Mouse (Mus musculus): ENCODE results near the gene Smim13. TPM values are rescaled to one million over a fixed set of nuclear protein-coding genes. Genes with fewer than 3 reads are reported as not detected.

Smim13 gene
- polyA plus RNA-seq, 1 experiment from 2014 or later = 24.9 TPM

DNA sequence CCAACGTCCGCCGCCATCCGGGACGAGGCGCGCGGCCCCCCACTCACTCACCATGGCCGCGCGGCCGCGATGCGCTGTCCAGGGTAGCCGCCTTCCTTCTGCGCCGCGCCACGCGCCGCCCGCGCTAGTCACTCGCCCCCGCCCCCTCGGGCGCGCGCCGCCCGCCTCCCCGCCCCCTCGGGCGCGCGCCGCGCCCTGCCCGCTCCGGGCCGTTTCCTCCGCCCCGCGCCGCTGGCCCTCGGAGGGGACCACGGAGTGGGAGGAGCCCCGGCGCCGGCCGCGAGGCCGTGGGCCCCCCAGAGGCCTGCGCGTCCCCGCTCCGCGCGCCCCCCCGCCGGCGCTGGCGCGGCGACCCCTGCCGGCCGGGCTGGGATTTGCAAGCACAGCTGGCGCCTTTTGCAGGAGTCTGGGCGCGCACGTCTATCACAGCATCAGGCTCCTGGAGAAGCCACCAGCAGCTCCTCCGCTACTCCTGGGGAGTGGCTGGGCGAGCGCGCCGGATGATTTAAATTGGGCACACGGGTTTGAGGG, 29.3 kb upstream of the Smim13 start, which contains the start of gene Elovl2:
Elovl2 (minus strand) TSS at position 102 of the 531 bp plus-strand sequence.
- no peaks in the 10 kb centered on the region for H3K36me3 ChIP-seq (replicated peaks)
- H3K4me1 ChIP-seq = peaks cover 12% of the 10 kb centered on the region
- H3K4me2 ChIP-seq = peak within 1 kb of the TSS; percentile 42
- H3K4me3 ChIP-seq = peak within 1 kb of the TSS; percentile 65
- H3K9ac ChIP-seq = peak within 1 kb of the TSS; percentile 68
- WGBS = 1% methylated on average over 51 of the region's 77 CpGs
- peak within 1 kb of the TSS; percentile 79 for H3K27ac ChIP-seq
- no peaks in the 10 kb centered on the region for H3K27me3 ChIP-seq (replicated peaks)
- peak; percentile 95 for ATAC-seq (replicated peaks)
- no peaks in the 10 kb centered on the region for H3K9me3 ChIP-seq

DNA sequence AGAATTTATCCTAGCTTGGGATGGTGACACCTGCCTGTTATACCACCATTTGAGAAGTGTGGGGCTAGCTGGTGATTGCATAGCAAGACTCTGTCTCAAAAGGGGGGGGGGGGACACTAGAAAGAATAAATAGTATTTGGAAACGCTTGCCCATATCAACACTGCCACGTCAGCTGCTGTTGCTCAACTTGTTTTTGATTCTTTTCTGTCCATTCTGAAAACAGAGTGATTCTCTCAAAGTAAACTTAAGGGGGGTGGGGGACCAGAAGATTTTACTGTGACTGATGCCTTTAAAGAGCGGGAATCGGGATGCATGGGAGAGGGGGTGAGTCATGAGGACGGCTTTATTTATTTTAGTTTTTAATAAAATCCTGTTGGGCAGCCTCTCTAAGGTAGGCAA, 23.1 kb upstream of the Smim13 start:
- H3K9ac ChIP-seq = no peak overlapping the region
- H3K9me3 ChIP-seq = no peaks in the 10 kb centered on the region
- 91% methylated on average over 5 of the region's 5 CpGs for WGBS
- H3K4me1 ChIP-seq = no peaks in the 10 kb centered on the region
- no peak for ATAC-seq (replicated peaks)
- H3K27ac ChIP-seq = no peak overlapping the region
- no peak overlapping the region for H3K4me3 ChIP-seq
- H3K27me3 ChIP-seq (replicated peaks) = no peaks in the 10 kb centered on the region
- no peaks in the 10 kb centered on the region for H3K36me3 ChIP-seq (replicated peaks)
- H3K4me2 ChIP-seq = no peak overlapping the region

DNA sequence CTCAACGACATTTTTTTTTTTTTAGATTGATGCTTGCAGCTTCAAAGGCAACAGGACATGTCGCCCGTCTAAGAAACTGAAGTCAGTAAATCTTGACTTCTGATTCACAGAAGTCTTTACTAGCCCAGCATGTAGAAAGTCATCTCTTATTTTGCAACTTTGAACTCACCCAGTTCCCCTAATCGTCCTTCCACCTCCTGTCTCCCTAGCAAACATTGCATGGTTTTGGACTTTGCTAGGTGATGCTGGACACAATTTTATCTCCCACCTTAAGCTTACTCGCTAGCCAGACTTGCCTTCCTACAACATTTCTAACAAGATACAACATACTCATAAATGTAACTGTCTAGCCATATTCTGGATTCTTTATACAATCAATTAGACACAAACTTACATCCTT, 21.6 kb upstream of the Smim13 start:
- H3K9ac ChIP-seq = no peak overlapping the region
- 94% methylated on average over 5 of the region's 5 CpGs for WGBS
- no peak for ATAC-seq (replicated peaks)
- no peaks in the 10 kb centered on the region for H3K27me3 ChIP-seq (replicated peaks)
- H3K9me3 ChIP-seq = no peaks in the 10 kb centered on the region
- H3K36me3 ChIP-seq (replicated peaks) = no peaks in the 10 kb centered on the region
- no peak overlapping the region for H3K4me2 ChIP-seq
- H3K27ac ChIP-seq = no peak overlapping the region
- no peak overlapping the region for H3K4me3 ChIP-seq
- H3K4me1 ChIP-seq = no peaks in the 10 kb centered on the region

DNA sequence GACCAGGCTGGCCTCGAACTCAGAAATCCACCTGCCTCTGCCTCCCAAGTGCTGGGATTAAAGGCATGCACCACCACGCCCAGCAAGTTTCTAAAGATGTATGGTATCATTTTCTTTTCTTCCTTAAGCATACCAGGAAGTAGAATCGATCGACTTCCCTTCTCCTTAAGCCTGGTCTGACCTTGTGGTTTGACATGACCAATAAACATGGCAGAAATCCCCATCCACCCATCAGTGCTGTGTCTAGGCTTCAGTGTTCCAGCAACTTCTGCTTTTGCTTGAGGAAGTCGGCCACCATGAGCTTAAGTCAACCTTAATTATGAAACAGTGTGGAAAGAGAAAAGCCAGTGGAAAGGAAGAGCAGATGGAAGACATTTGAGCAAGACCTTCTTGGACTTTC, 19.4 kb upstream of the Smim13 start:
- no peak overlapping the region for H3K27ac ChIP-seq
- H3K4me2 ChIP-seq = no peak overlapping the region
- H3K9ac ChIP-seq = no peak overlapping the region
- 84% methylated on average over 5 of the region's 5 CpGs for WGBS
- H3K4me3 ChIP-seq = no peak overlapping the region
- no peak for ATAC-seq (replicated peaks)
- H3K27me3 ChIP-seq (replicated peaks) = no peaks in the 10 kb centered on the region
- no peaks in the 10 kb centered on the region for H3K36me3 ChIP-seq (replicated peaks)
- H3K4me1 ChIP-seq = no peaks in the 10 kb centered on the region
- no peaks in the 10 kb centered on the region for H3K9me3 ChIP-seq

DNA sequence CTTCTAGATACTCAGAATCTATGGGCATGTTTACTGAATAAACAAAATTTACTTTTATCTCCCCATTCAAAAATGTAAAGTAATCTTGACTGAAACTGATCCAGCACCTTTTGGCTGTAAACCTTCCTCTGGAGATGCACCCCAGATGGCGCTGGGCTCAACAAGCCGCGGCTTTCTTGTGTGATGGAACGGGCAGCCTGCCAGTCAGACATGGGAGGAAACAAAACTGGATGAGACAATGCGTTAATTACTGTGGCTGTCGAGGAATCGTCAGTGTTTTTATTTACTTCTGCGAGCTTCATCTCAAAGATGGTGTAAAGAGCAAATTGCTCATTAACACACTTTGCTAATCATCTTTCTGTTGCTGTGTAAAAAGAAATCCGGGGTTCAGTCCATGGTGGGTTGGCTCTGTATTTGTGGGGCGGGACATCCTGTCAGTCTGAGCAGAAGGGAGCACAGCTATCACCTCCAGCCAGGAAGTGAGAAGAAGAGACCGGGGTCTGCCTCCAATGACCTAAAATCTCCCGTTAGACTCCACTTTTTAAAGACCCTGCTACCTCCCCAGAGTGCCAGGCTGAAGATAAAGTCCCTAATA, 18.2 kb upstream of the Smim13 start:
- Histone ChIP-seq H3K4me3 (no peak overlapping the region), H3K27ac (no peak overlapping the region), H3K4me1 (no peaks in the 10 kb centered on the region), H3K9me3 (no peaks in the 10 kb centered on the region), H3K27me3 (replicated peaks) (no peaks in the 10 kb centered on the region), H3K36me3 (replicated peaks) (no peaks in the 10 kb centered on the region), H3K4me2 (no peak overlapping the region), H3K9ac (no peak overlapping the region)
- WGBS = 87% methylated on average over 12 of the region's 12 CpGs
- ATAC-seq (replicated peaks) = no peak

DNA sequence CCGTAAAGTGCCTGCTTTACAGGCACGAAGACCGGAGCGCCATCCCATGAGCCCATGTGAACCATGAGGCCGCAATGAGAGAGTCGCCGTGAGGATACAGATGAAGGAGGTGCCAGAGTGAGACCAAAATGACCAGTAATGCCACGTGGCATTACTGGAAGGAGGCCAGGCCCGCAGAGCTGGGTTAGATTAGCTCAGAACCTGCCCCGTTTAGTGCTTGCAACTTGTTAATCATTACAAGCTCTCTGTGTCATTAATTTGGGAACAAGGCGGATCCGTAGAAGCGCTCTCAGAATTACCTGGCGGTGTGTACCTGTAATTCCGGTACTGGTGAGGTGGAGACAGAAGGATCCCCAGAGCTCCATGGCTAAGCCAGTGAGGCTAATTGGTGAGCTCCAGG, 17.4 kb upstream of the Smim13 start:
- no peaks in the 10 kb centered on the region for H3K9me3 ChIP-seq
- no peak overlapping the region for H3K9ac ChIP-seq
- WGBS = 95% methylated on average over 15 of the region's 15 CpGs
- no peaks in the 10 kb centered on the region for H3K4me1 ChIP-seq
- no peaks in the 10 kb centered on the region for H3K27me3 ChIP-seq (replicated peaks)
- no peak overlapping the region for H3K27ac ChIP-seq
- H3K4me3 ChIP-seq = no peak overlapping the region
- H3K4me2 ChIP-seq = no peak overlapping the region
- no peak for ATAC-seq (replicated peaks)
- H3K36me3 ChIP-seq (replicated peaks) = no peaks in the 10 kb centered on the region

DNA sequence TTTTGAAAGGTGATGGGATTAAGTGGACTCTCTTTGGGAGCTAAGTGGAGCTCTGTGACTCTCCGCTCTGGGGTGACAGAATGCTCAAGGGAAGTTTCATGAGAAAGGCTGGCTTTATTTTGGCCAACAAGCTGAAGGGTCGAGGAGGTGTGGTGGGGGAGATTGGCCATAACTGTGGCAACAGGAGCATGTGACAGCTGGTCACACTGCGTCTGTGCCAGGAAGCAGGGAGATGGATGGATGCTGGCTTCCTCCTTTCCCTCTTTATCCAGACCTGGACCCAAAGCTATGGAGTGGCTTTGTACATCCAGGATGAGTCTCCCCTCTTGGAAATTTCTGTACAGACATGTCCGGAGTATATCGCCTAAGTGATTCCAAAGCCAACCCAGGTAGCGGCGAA, 16.4 kb upstream of the Smim13 start:
- H3K4me3 ChIP-seq = no peak overlapping the region
- H3K4me2 ChIP-seq = no peak overlapping the region
- H3K27ac ChIP-seq = no peak overlapping the region
- WGBS = 90% methylated on average over 7 of the region's 7 CpGs
- H3K4me1 ChIP-seq = no peaks in the 10 kb centered on the region
- no peaks in the 10 kb centered on the region for H3K36me3 ChIP-seq (replicated peaks)
- no peak for ATAC-seq (replicated peaks)
- no peak overlapping the region for H3K9ac ChIP-seq
- H3K9me3 ChIP-seq = no peaks in the 10 kb centered on the region
- no peaks in the 10 kb centered on the region for H3K27me3 ChIP-seq (replicated peaks)

DNA sequence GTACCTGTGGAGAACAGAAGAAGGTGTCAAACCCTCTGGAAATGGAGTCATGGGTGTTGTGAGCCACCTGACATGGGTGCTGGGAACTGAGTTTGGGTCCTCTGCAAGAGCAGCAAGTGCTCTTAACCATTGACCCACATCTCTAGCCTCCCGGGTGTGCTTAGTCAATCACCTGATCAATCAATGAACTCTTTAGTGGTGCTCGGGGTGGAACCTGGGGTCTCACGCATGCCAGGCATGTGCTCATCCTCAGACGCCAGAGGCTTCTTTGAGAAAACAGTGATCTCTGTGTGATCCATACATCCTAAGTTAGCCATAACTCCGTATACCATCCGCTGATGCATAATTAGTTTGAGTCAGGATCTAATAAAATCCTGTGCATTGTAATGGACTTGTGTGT, 14.5 kb upstream of the Smim13 start:
- H3K4me1 ChIP-seq = no peaks in the 10 kb centered on the region
- no peak for ATAC-seq (replicated peaks)
- 92% methylated on average over 6 of the region's 6 CpGs for WGBS
- H3K9ac ChIP-seq = no peak overlapping the region
- H3K27me3 ChIP-seq (replicated peaks) = 0 out of 2 replicates have a peak, but pooled peaks cover 6% of the 10 kb centered on the region
- no peak overlapping the region for H3K4me2 ChIP-seq
- H3K27ac ChIP-seq = no peak overlapping the region
- H3K9me3 ChIP-seq = no peaks in the 10 kb centered on the region
- H3K36me3 ChIP-seq (replicated peaks) = no peaks in the 10 kb centered on the region
- H3K4me3 ChIP-seq = no peak overlapping the region

DNA sequence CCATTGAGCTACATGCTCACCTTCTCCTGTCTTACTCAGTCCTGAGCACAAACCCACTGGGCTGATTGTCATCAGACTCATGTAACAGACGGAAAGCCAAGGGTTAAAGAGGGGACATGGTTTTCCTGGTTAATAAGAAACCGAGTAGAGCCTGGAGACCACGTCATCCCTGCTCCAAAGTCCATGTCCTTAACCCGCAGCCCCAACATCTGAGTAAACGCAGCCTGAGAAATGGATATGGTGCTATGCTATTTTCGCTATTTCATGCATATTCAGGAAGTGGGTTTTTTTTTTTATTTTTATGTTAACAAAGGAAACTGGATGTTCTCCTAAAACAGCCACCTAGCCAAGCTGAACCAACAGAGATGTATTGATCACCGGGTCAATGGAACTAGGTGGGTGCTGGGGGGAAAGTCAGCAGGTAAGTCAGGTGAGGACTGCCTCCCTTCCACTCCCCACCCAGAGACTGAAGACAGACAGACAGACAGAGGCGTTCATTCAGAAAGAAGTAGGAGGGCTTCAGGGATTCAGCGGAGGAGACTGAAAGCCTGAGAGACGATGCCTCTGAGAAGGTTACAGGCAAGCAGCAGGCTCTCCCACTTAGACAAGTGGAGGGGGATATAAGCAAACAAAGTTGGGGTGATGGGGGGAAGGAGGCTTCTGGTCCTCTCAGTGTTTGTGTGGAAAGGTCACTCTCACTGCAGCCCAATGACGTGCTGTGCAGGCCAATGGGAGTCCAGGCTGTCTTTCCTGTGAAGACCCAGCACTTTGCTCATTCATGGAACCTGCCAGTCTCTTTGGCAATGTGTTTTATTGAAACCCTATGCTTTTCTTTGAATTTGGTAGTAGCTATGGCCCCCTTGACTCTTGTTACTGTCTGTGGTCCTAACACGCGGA, 13.6 kb upstream of the Smim13 start:
- H3K4me3 ChIP-seq = no peak overlapping the region
- ATAC-seq (replicated peaks) = no peak
- H3K27ac ChIP-seq = no peak overlapping the region
- H3K4me2 ChIP-seq = no peak overlapping the region
- H3K9me3 ChIP-seq = no peaks in the 10 kb centered on the region
- H3K36me3 ChIP-seq (replicated peaks) = no peaks in the 10 kb centered on the region
- H3K27me3 ChIP-seq (replicated peaks) = 0 out of 2 replicates have a peak, but pooled peaks cover 6% of the 10 kb centered on the region
- no peaks in the 10 kb centered on the region for H3K4me1 ChIP-seq
- WGBS = 81% methylated on average over 13 of the region's 13 CpGs
- no peak overlapping the region for H3K9ac ChIP-seq

DNA sequence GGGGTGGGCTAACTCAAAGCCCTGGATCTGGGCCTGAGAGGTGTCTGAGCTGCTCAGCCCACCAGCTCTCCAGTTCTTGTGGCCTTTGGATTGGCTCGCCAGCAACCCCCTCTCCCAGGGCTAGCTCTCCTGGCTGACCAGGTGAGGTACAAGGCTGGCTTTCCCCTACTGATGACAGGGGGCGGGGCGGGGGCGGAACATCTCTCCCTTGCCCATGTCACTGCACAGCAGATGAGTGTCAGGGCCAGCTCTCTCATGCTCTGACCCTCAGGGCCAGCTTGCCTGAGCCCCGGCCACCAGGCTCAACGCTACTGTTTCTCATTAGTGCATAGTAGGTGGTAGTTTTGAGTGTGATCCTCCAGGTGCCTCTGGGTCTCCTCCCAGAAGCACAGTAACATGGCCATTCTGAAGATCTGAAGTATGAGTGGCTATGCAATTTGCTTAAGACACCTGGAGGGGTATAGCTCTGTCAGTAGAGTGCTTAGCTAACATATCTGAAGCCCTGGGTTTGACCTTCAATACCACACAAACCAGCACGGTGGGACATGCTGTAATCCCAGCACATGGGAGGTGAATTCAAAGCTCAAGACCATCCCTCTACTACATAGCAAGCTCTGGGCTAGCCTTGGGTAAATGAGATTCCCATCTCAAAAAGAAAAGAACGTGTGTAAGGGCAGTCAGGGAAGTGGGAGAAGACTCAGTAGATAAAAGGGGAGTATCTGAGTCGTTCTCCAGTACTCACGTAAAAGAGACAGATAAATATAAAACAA, 11.4 kb upstream of the Smim13 start:
- no peaks in the 10 kb centered on the region for H3K36me3 ChIP-seq (replicated peaks)
- H3K27me3 ChIP-seq (replicated peaks) = 0 out of 2 replicates have a peak, but pooled peaks cover 6% of the 10 kb centered on the region
- no peak overlapping the region for H3K27ac ChIP-seq
- H3K9ac ChIP-seq = no peak overlapping the region
- no peaks in the 10 kb centered on the region for H3K4me1 ChIP-seq
- H3K4me3 ChIP-seq = no peak overlapping the region
- H3K9me3 ChIP-seq = no peaks in the 10 kb centered on the region
- WGBS = 78% methylated on average over 10 of the region's 10 CpGs
- H3K4me2 ChIP-seq = no peak overlapping the region
- 0 out of 2 replicates have a peak, but pooled peaks have one; percentile 39 for ATAC-seq (replicated peaks)

DNA sequence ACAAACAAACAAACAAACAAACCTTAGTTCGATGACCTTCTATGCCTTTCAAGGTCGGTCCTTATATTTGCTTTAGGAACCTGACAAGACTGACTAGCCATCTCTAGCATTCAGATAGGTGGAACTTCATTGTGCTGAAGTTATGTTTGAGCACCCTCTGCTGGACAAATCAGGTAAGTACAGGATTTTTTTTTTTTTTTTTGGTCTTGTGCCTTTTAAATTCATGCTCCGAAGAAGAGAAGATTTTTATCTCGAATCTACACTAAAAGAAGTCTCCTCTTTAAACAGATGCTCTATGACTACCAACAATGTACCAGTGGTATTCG, 10.9 kb upstream of the Smim13 start:
- Histone ChIP-seq H3K36me3 (replicated peaks) (no peaks in the 10 kb centered on the region), H3K27ac (no peak overlapping the region), H3K9me3 (no peaks in the 10 kb centered on the region), H3K4me1 (no peaks in the 10 kb centered on the region), H3K4me3 (no peak overlapping the region), H3K27me3 (replicated peaks) (0 out of 2 replicates have a peak, but pooled peaks cover 6% of the 10 kb centered on the region), H3K4me2 (no peak overlapping the region), H3K9ac (no peak overlapping the region)
- 10% methylated on average over 5 of the region's 5 CpGs for WGBS
- peak; percentile 69; the same call in 1 of the 2 replicates for ATAC-seq (replicated peaks)

DNA sequence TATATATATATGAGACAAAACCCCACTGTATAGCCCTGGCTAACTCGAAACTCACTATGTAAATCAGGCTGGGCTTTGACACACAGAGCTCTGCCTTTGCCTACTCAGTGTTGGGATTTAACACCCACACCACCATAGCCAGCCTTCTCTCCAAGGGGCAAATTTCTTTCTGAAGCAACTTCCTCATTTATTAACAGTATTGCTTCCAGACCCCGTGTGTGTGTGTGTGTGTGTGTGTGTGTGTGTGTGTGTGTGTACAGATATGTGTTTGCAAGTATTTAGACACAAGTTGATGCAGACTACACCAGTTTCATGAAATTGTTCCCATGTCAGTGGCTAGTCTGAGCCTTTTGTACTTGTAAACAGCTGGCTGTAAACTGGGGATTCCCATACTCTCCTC, 8.1 kb upstream of the Smim13 start:
- no peak overlapping the region for H3K27ac ChIP-seq
- H3K27me3 ChIP-seq (replicated peaks) = 0 out of 2 replicates have a peak, but pooled peaks cover 8% of the 10 kb centered on the region
- no peak for ATAC-seq (replicated peaks)
- H3K9ac ChIP-seq = no peak overlapping the region
- no peaks in the 10 kb centered on the region for H3K4me1 ChIP-seq
- no peaks in the 10 kb centered on the region for H3K9me3 ChIP-seq
- WGBS = 74% methylated on average over 2 of the region's 2 CpGs
- H3K36me3 ChIP-seq (replicated peaks) = no peaks in the 10 kb centered on the region
- H3K4me2 ChIP-seq = no peak overlapping the region
- no peak overlapping the region for H3K4me3 ChIP-seq

All from midbrain, embryonic 15.5 days (tissue).